Mouse (Mus musculus) liver, postnatal 0 days (tissue): Measurements from ENCODE around the gene C4bp. TPM values are rescaled to one million over a fixed set of nuclear protein-coding genes. Genes with fewer than 3 reads are reported as not detected.

ENCODE experiments used
- ATAC-seq: fragments of 200-750 bp; cut with Nextera tagmentation; 2 replicates; pipeline ENCODE4 v1.8.0; 2017; ENCODE audit warnings: mild to moderate bottlenecking, moderate library complexity
- DNase-seq: peaks from one replicate; pipeline ENCODE4 v3.0.0-alpha.2; 2016
- H3K27ac ChIP-seq: fragments of 300-500 bp; sonication (generic); 2 replicates; pipeline ENCODE4 v1.5.1; 2014; ENCODE audit warnings: antibody characterized with exemption, moderate library complexity, mild to moderate bottlenecking, low read depth
- H3K27me3 ChIP-seq: fragments of 300-500 bp; sonication (generic); 2 replicates; pipeline ENCODE4 v1.6.1; 2014; ENCODE audit warnings: low read length, control low read depth, mixed read lengths; ENCODE audit not compliant: insufficient read depth
- H3K36me3 ChIP-seq: fragments of 300-500 bp; sonication (generic); replicated peaks from 2 replicates; pipeline ENCODE4 v1.6.1; 2014; ENCODE audit warnings: mild to moderate bottlenecking, control low read depth, low read length, moderate library complexity, mixed read lengths; ENCODE audit not compliant: insufficient read depth
- H3K4me1 ChIP-seq: fragments of 300-500 bp; sonication (generic); 2 replicates; pipeline ENCODE4 v1.6.1; 2014; ENCODE audit warnings: antibody characterized with exemption, mild to moderate bottlenecking, control low read depth; ENCODE audit not compliant: insufficient read depth
- H3K4me2 ChIP-seq: fragments of 300-500 bp; sonication (generic); 2 replicates; pipeline ENCODE4 v1.6.1; 2014; ENCODE audit warnings: low read depth, mild to moderate bottlenecking, low read length, moderate library complexity, mixed read lengths
- H3K4me3 ChIP-seq: fragments of 300-500 bp; sonication (generic); 2 replicates; pipeline ENCODE4 v1.5.1; 2014; ENCODE audit warnings: low read depth, low read length
- H3K9ac ChIP-seq: fragments of 300-500 bp; sonication (generic); replicated peaks from 2 replicates; pipeline ENCODE4 v1.6.1; 2014; ENCODE audit warnings: mild to moderate bottlenecking, moderate library complexity
- H3K9me3 ChIP-seq: fragments of 300-500 bp; sonication (generic); 2 replicates; pipeline ENCODE4 v1.6.1; 2016; ENCODE audit warnings: mild to moderate bottlenecking, control low read depth, low read length, mixed read lengths
- CTCF ChIP-seq: sonication (generic); IDR thresholded peaks from 2 replicates; pipeline ENCODE4 v1.5.1; 2016; ENCODE audit warnings: antibody characterized with exemption, low read depth
- EP300 ChIP-seq: IDR thresholded peaks from 2 replicates; pipeline ENCODE4 v1.6.1; 2016; ENCODE audit warnings: antibody characterized with exemption, low read depth, mild to moderate bottlenecking
- WGBS: fragments of 180-500 bp; shearing (Covaris S2); extraction: QIAGEN DNeasy Blood & Tissue Kit; methylation state at CpG from one replicate; pipeline ENCODE4 v1.1.7; 2014; ENCODE audit not compliant: insufficient replicate concordance; 5-methylcytosine and 5-hydroxymethylcytosine counted together
- polyA plus RNA-seq: library from polyadenylated mRNA; unstranded; fragments of >200 nt; fragmentation: Nextera tagmentation; extraction: Ambion mirVana; gene quantifications from 2 replicates; pipeline ENCODE4 v1.2.1, GENCODE M21; 2015

C4bp gene
- polyA plus RNA-seq, 1 experiment from 2014 or later = 10.0 TPM

DNA sequence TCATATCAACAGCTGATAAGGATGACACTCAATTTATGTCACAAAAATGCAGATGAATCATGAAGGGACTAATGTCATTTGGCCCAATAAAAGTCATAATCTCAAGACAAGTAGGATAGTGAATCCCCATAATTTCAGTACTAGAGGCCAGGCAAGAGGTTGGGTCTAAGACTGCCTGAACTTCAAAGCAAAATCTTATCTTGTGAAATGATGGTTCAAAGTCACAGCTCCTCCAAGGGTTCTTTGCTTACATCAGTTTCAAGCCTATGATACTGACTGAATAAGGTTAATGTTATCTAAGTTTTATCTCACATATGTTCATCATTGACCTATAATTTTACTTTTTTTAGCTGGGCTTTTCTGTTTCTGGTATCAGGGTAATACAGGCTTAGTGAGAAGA, 20.5 kb downstream of the C4bp start:
- no peaks in the 10 kb centered on the region for H3K27me3 ChIP-seq
- H3K27ac ChIP-seq = no peak overlapping the region
- no peaks in the 10 kb centered on the region for H3K9me3 ChIP-seq
- DNase-seq = no peak
- no peaks in the 10 kb centered on the region for H3K4me1 ChIP-seq
- no peak overlapping the region for H3K4me2 ChIP-seq
- H3K4me3 ChIP-seq = no peak overlapping the region
- no peaks in the 10 kb centered on the region for H3K36me3 ChIP-seq
- ATAC-seq = no peak
- H3K9ac ChIP-seq = no peak overlapping the region
- TF ChIP-seq EP300 (no peak), CTCF (no peak)

DNA sequence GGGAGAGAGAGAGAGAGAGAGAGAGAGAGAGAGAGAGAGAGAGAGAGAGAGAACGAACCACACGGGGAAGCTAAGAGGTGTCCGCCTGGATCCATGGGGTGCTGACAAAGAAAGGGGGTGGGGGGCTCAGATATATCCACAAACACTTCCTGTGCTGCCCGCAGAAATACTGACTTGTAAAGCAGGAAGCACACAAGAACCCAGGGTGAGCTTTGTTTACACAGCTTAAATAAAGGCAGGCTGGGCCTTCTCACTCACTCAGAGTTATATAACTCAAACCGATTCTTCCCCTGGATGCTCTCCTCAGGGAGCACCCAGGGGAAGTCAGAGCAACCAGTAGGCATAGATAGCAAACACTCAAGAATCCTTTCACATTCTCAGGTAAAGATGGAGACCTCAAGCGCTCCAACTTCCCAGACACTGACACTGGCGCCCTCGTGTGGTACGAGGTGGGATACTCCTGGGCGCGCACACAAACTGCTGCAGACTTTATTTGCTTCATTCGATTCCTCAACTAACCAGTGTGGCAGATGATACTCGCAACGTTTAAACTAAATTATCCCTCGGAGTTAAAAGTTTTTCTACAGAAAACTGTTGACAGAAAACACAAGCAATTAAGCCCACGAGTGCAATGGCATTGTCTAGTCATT, 27.5 kb downstream of the C4bp start:
- TF ChIP-seq CTCF = peak; percentile 87
- no peak for TF ChIP-seq EP300
- Histone ChIP-seq H3K36me3 (no peaks in the 10 kb centered on the region), H3K27ac (no peak overlapping the region), H3K9me3 (no peaks in the 10 kb centered on the region), H3K9ac (no peak overlapping the region), H3K4me2 (no peak overlapping the region), H3K4me3 (no peak overlapping the region), H3K4me1 (no peaks in the 10 kb centered on the region), H3K27me3 (no peaks in the 10 kb centered on the region)
- 12% methylated on average over 16 of the region's 16 CpGs for WGBS
- DNase-seq = peak; percentile 84
- ATAC-seq = peak; percentile 49; the same call in 1 of the 2 replicates

DNA sequence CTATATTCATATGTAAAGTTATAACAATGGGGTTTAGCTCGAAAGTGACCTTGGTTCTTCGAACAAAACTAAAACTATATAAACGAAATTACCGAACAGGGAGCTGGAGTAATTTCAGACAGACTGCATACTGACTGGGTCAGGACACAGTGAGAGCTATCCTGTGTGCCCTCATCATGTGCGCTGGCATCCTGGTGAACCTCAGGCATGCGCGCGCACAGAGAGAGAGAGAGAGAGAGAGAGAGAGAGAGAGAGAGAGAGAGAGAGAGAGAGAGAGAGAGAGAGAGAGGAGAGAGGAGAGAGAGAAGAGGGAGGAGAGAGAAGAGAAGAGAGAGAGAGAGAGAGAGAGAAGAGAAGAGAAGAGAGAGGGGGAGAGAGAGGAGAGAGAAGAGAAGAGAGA, 28.1 kb downstream of the C4bp start:
- 75% methylated on average over 8 of the region's 8 CpGs for WGBS
- no peaks in the 10 kb centered on the region for H3K36me3 ChIP-seq
- H3K4me3 ChIP-seq = no peak overlapping the region
- no peaks in the 10 kb centered on the region for H3K27me3 ChIP-seq
- no peak overlapping the region for H3K4me2 ChIP-seq
- DNase-seq = no peak
- no peaks in the 10 kb centered on the region for H3K4me1 ChIP-seq
- no peak overlapping the region for H3K27ac ChIP-seq
- H3K9me3 ChIP-seq = no peaks in the 10 kb centered on the region
- TF ChIP-seq CTCF (no peak), EP300 (no peak)
- H3K9ac ChIP-seq = no peak overlapping the region
- no peak for ATAC-seq

DNA sequence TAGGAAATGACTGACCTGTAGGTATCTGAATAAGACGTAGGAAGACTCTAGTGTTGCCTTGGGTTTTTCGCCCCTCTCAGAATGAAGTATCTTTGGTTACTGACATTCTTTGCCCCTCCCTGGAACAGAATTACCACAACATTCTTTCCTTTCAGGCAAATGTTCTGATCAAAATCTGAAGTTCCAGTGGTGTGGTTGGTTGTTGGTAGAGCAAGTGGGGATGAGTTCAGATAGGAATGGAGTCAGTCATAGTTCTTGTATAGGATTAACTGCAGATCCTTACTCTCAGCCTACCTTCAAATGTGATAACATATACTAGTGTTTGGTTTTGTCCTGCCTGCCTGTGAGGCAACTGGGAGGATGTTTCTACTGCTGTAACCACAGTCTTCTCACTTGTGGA, 31.9 kb downstream of the C4bp start, which contains the start of gene Zp3r:
TSS of gene Zp3r (minus strand) at position 101 of the 400 bp plus-strand sequence.
- ATAC-seq (no peak), DNase-seq (no peak)
- H3K27me3 ChIP-seq = no peaks in the 10 kb centered on the region
- WGBS = 73% methylated on average over 2 of the region's 2 CpGs
- no peaks in the 10 kb centered on the region for H3K36me3 ChIP-seq
- no peak within 1 kb of the TSS for H3K27ac ChIP-seq
- no peak within 1 kb of the TSS for H3K4me3 ChIP-seq
- no peak within 1 kb of the TSS for H3K9ac ChIP-seq
- TF ChIP-seq EP300 = no peak
- TF ChIP-seq CTCF = no peak
- H3K4me1 ChIP-seq = no peaks in the 10 kb centered on the region
- no peak within 1 kb of the TSS for H3K4me2 ChIP-seq
- H3K9me3 ChIP-seq = no peaks in the 10 kb centered on the region

DNA sequence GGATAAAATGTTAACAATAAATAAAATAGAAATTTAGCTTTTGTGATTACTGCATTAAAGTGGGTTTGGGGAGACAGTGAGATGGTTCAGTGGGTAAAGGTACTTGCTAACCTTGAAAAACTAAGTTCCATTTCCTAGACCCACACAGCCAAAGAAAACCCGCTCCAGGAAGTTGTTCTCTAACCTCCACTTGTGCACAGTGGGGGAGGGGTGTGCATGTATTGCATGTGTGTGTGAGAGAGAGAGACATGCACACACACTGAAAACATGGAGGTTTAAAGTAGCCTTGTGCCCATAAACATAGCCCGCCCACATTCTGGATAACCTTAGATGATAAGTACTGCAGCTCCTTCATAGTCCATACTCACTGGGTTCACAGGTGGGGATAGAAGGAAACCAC, 65.1 kb downstream of the C4bp start:
- TF ChIP-seq CTCF = no peak
- no peak for TF ChIP-seq EP300
- H3K9me3 ChIP-seq = no peaks in the 10 kb centered on the region
- no peak overlapping the region for H3K27ac ChIP-seq
- no peak for ATAC-seq
- no peak overlapping the region for H3K4me2 ChIP-seq
- no peaks in the 10 kb centered on the region for H3K36me3 ChIP-seq
- DNase-seq = no peak
- no peaks in the 10 kb centered on the region for H3K27me3 ChIP-seq
- H3K4me1 ChIP-seq = no peaks in the 10 kb centered on the region
- WGBS = 79% methylated on average over 2 of the region's 2 CpGs
- H3K9ac ChIP-seq = no peak overlapping the region
- no peak overlapping the region for H3K4me3 ChIP-seq

DNA sequence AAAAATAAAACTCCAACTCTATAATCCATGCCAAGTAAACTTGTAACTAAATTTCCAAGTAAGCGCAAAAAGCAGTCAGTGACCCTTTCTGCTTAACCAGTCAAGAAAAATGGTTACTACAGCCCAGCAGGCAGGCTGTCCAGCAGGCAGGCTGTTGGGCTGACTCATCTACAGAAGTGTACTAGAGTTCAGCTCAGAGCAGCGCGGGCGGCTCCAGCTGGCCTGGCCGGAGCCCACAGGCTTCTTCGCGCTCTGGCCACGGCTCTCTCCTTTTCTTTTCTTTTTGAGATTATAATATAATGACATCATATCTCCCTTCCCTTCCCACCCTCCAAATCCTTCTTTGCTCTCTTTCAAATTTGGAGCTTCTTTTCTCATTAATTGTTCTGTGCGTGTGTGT, 72.8 kb downstream of the C4bp start:
- ATAC-seq = no peak
- no peak overlapping the region for H3K27ac ChIP-seq
- no peak overlapping the region for H3K4me3 ChIP-seq
- no peaks in the 10 kb centered on the region for H3K36me3 ChIP-seq
- H3K27me3 ChIP-seq = no peaks in the 10 kb centered on the region
- DNase-seq = no peak
- no peaks in the 10 kb centered on the region for H3K9me3 ChIP-seq
- no peak overlapping the region for H3K9ac ChIP-seq
- no peak for TF ChIP-seq EP300
- TF ChIP-seq CTCF = no peak
- no peak overlapping the region for H3K4me2 ChIP-seq
- no peaks in the 10 kb centered on the region for H3K4me1 ChIP-seq
- WGBS = 80% methylated on average over 9 of the region's 9 CpGs

Other genes starting within 250 kb of the C4bp start
- gene Cd55b, start 238.6 kb downstream of the C4bp start, polyA plus RNA-seq = not detected in 2 replicates
- gene Cd55, start 198.9 kb downstream of the C4bp start, polyA plus RNA-seq = 10.7 and 13.2 TPM in 2 replicates
- gene Zp3r, start 32.0 kb downstream of the C4bp start, polyA plus RNA-seq = not detected in 2 replicates
- gene Gm29427, start 54.2 kb upstream of the C4bp start, polyA plus RNA-seq = 0.07 TPM in 1 of 2 replicates, not detected in the other
- gene Yod1, start 55.7 kb upstream of the C4bp start, polyA plus RNA-seq = 17.3 and 20.3 TPM in 2 replicates
- gene Pfkfb2, start 67.6 kb upstream of the C4bp start, polyA plus RNA-seq = 2.0 and 2.6 TPM in 2 replicates
- 1.1 and 1.4 TPM in 2 replicates for gene AA986860, start 70.3 kb upstream of the C4bp start, polyA plus RNA-seq
- not detected in 2 replicates for gene Fcamr, start 139.3 kb upstream of the C4bp start, polyA plus RNA-seq
- gene Pigr, start 165.1 kb upstream of the C4bp start, polyA plus RNA-seq = 1.2 TPM in 2 replicates
- 1.00 and 1.1 TPM in 2 replicates for gene Fcmr, start 204.0 kb upstream of the C4bp start, polyA plus RNA-seq
- not detected in 2 replicates for gene Il24, start 225.8 kb upstream of the C4bp start, polyA plus RNA-seq
- gene Il20, start 249.8 kb upstream of the C4bp start, polyA plus RNA-seq = not detected in 2 replicates